Comparison of ENCODE assay signal across 13 mouse cellular contexts in genomic region chr6:8752984-8753722, GRCm38 (mm10). TPM values are rescaled to one million over a fixed set of nuclear protein-coding genes. Genes with fewer than 3 reads are reported as not detected.
DNase-seq lines count a peak whose midpoint lies in the region; ATAC-seq lines count a peak whose summit lies in the region.
"Had no signal": no experiment of that assay in that cellular context is flagged by ENCODE, and none has a peak within 500 bp of the region (broad histone marks: within the 10 kb centered on the region; RNA-seq: fewer than 3 reads in every experiment).

No protein-coding gene starts in this region.

- H3K4me3 ChIP-seq in lung, embryonic 15.5 days = no peak overlapping the region
- no peak overlapping the region for H3K4me3 ChIP-seq in stomach, embryonic 16.5 days (replicated peaks; ENCODE audit: low read length)
- H3K4me3 ChIP-seq in hindbrain, embryonic 16.5 days (ENCODE audit: low read length) = no peak overlapping the region
- H3K4me3 ChIP-seq: embryonic facial prominence, embryonic 10.5 days; hindbrain, embryonic 10.5 days; midbrain, embryonic 13.5 days had no signal

- H3K9ac ChIP-seq in lung, embryonic 15.5 days = no peak overlapping the region
- H3K9ac ChIP-seq in stomach, embryonic 16.5 days (ENCODE audit: low read length) = no peak overlapping the region
- no peak overlapping the region for H3K9ac ChIP-seq in hindbrain, embryonic 16.5 days (ENCODE audit: low read depth, low read length)
- H3K9ac ChIP-seq: liver, embryonic 14.5 days; midbrain, embryonic 13.5 days had no signal

- H3K27ac ChIP-seq in lung, embryonic 15.5 days = peak overlapping the region; percentile 75
- H3K27ac ChIP-seq in stomach, embryonic 16.5 days (ENCODE audit: low read length) = peak overlapping the region; percentile 89
- H3K27ac ChIP-seq in hindbrain, embryonic 16.5 days (ENCODE audit: low read depth, low read length) = no peak overlapping the region
- H3K27ac ChIP-seq: embryonic facial prominence, embryonic 10.5 days; hindbrain, embryonic 10.5 days; liver, embryonic 14.5 days; midbrain, embryonic 13.5 days had no signal

- peak; percentile 24 for DNase-seq in kidney, adult 9 months
- no peak for DNase-seq in kidney, postnatal 4 days
- DNase-seq in large intestine, adult 2 months (ENCODE audit: low read depth, low spot score) = peak; percentile 64
- no peak for DNase-seq in cerebellum, adult 11-12 months
- no peak for DNase-seq in heart, postnatal 14 days
- DNase-seq: cerebellum, postnatal 10 days had no signal

- 26% methylated on average over 6 of the region's 6 CpGs for WGBS in large intestine, adult 2 months
- WGBS in lung, embryonic 15.5 days = 55% methylated on average over 6 of the region's 6 CpGs
- WGBS in stomach, embryonic 16.5 days = 50% methylated on average over 6 of the region's 6 CpGs
- 92% methylated on average over 6 of the region's 6 CpGs for WGBS in hindbrain, embryonic 16.5 days

- intact Hi-C loops in heart, postnatal 14 days (cut with DNase I) = no loop called here

- ATAC-seq in lung, embryonic 15.5 days (ENCODE audit: borderline replicate concordance, extremely low read depth, low FRiP score, low TSS enrichment) = peak; percentile 89
- peak; percentile 95 for ATAC-seq in stomach, embryonic 16.5 days (ENCODE audit: insufficient read depth, low FRiP score)
- ATAC-seq in hindbrain, embryonic 16.5 days = no peak
- ATAC-seq: midbrain, embryonic 13.5 days had no signal

- no peaks in the 10 kb centered on the region for H3K36me3 ChIP-seq in lung, embryonic 15.5 days
- no peaks in the 10 kb centered on the region for H3K36me3 ChIP-seq in stomach, embryonic 16.5 days (ENCODE audit: control insufficient read depth, insufficient read depth, low read length)
- peaks cover 5% of the 10 kb centered on the region for H3K36me3 ChIP-seq in hindbrain, embryonic 16.5 days (ENCODE audit: control insufficient read depth, insufficient read depth, low read length)
- H3K36me3 ChIP-seq: embryonic facial prominence, embryonic 10.5 days; hindbrain, embryonic 10.5 days; midbrain, embryonic 13.5 days had no signal

- H3K4me2 ChIP-seq in lung, embryonic 15.5 days = no peak overlapping the region
- H3K4me2 ChIP-seq in stomach, embryonic 16.5 days (ENCODE audit: low read depth, low read length) = peak overlapping the region; percentile 34; the same call in 1 of the 2 replicates
- H3K4me2 ChIP-seq in hindbrain, embryonic 16.5 days (ENCODE audit: low read length) = no peak overlapping the region
- H3K4me2 ChIP-seq: midbrain, embryonic 13.5 days had no signal

- no peaks in the 10 kb centered on the region for H3K4me1 ChIP-seq in lung, embryonic 15.5 days
- no peaks in the 10 kb centered on the region for H3K4me1 ChIP-seq in stomach, embryonic 16.5 days (ENCODE audit: control insufficient read depth, insufficient read depth, low read length)
- H3K4me1 ChIP-seq in hindbrain, embryonic 16.5 days (ENCODE audit: control insufficient read depth, insufficient read depth, low read depth, low read length) = no peaks in the 10 kb centered on the region
- H3K4me1 ChIP-seq: embryonic facial prominence, embryonic 10.5 days; hindbrain, embryonic 10.5 days; midbrain, embryonic 13.5 days had no signal

- no peaks in the 10 kb centered on the region for H3K27me3 ChIP-seq in lung, embryonic 15.5 days
- no peaks in the 10 kb centered on the region for H3K27me3 ChIP-seq in stomach, embryonic 16.5 days (ENCODE audit: control insufficient read depth, insufficient read depth, low read length)
- H3K27me3 ChIP-seq in hindbrain, embryonic 16.5 days (replicated peaks; ENCODE audit: control insufficient read depth, insufficient read depth, low read length) = no peaks in the 10 kb centered on the region
- H3K27me3 ChIP-seq: midbrain, embryonic 13.5 days had no signal

- no peaks in the 10 kb centered on the region for H3K9me3 ChIP-seq in lung, embryonic 15.5 days
- H3K9me3 ChIP-seq in stomach, embryonic 16.5 days (replicated peaks; ENCODE audit: control insufficient read depth, low read length) = no peaks in the 10 kb centered on the region
- H3K9me3 ChIP-seq in hindbrain, embryonic 16.5 days (ENCODE audit: control insufficient read depth, low read length) = no peaks in the 10 kb centered on the region
- H3K9me3 ChIP-seq: embryonic facial prominence, embryonic 10.5 days; hindbrain, embryonic 10.5 days; midbrain, embryonic 13.5 days had no signal

RNA-seq across cellular contexts. Expression of gene Ica1, which starts 25.1 kb away (rescaled TPM):
- 5.6 and 9.5 TPM in 2 replicates for polyA plus RNA-seq in large intestine, adult 2 months (2012; rRNA removed)
- polyA plus RNA-seq in lung, embryonic 15.5 days (2015; fragmentation: Nextera tagmentation; extraction: Ambion mirVana) = 37.0 and 37.3 TPM in 2 replicates
- 35.6 and 35.7 TPM in 2 replicates for polyA plus RNA-seq in stomach, embryonic 16.5 days (2015; fragmentation: Nextera tagmentation; extraction: Ambion mirVana)
- 1 to 10 TPM; 6.3 to 9.1 TPM for total RNA-seq in heart, postnatal 14 days (2021)
- 75.5 and 81.0 TPM in 2 replicates for polyA plus RNA-seq in hindbrain, embryonic 16.5 days (2015; fragmentation: Nextera tagmentation; extraction: Ambion mirVana)

Comparison
In these comparisons a context has a peak if more than half of its experiments do, and no peak if none do; other contexts are left out.
1. DNase-seq: peak in kidney, adult 9 months (single experiment) and large intestine, adult 2 months (single experiment); none in kidney, postnatal 4 days (0 of 2), cerebellum, adult 11-12 months (single experiment) and heart, postnatal 14 days (0 of 2).